ENCODE assay signal across 9 mouse cellular contexts in genomic region chr5:17876637-17877036, GRCm38 (mm10). TPM values are rescaled to one million over a fixed set of nuclear protein-coding genes. Genes with fewer than 3 reads are reported as not detected.
A peak's percentile ranks its signal among the peaks of the same experiment; 100 is the strongest.
DNase-seq lines count a peak whose midpoint lies in the region; ATAC-seq and TF ChIP-seq lines count a peak whose summit lies in the region.
"Had no signal": no experiment of that assay in that cellular context is flagged by ENCODE, and none has a peak within 500 bp of the region (broad histone marks: within the 10 kb centered on the region; RNA-seq: fewer than 3 reads in every experiment).

No protein-coding gene starts in this region.

- H3K9me3 ChIP-seq in kidney, embryonic 15.5 days (replicated peaks) = no peaks in the 10 kb centered on the region
- H3K9me3 ChIP-seq in kidney, postnatal 0 days (replicated peaks; ENCODE audit: low read length) = no peaks in the 10 kb centered on the region
- H3K9me3 ChIP-seq in hindbrain, embryonic 13.5 days = no peaks in the 10 kb centered on the region
- H3K9me3 ChIP-seq: embryonic facial prominence, embryonic 13.5 days; stomach, embryonic 15.5 days had no signal

- 66% methylated on average over 3 of the region's 3 CpGs for WGBS in kidney, embryonic 15.5 days
- 55% methylated on average over 3 of the region's 3 CpGs for WGBS in kidney, postnatal 0 days
- 80% methylated on average over 3 of the region's 3 CpGs for WGBS in hindbrain, embryonic 13.5 days

- no peak overlapping the region for H3K4me2 ChIP-seq in kidney, embryonic 15.5 days
- H3K4me2 ChIP-seq in kidney, postnatal 0 days (ENCODE audit: low read length) = no peak overlapping the region
- H3K4me2 ChIP-seq in hindbrain, embryonic 13.5 days = no peak overlapping the region
- H3K4me2 ChIP-seq: embryonic facial prominence, embryonic 13.5 days; stomach, embryonic 15.5 days had no signal

- ATAC-seq in kidney, embryonic 15.5 days (replicated peaks; ENCODE audit: low FRiP score) = no peak
- ATAC-seq in granulocyte monocyte progenitor cell, adult 5-6 weeks (replicated peaks; ENCODE audit: poor library complexity, severe bottlenecking) = peak; percentile 55
- no peak for ATAC-seq in kidney, postnatal 0 days (replicated peaks; ENCODE audit: low FRiP score, low read depth)
- no peak for ATAC-seq in hindbrain, embryonic 13.5 days (ENCODE audit: low FRiP score)

- no peak for TF ChIP-seq CTCF in kidney, postnatal 0 days (IDR thresholded peaks at IDR 0.05; ENCODE audit: low read depth)

- no peaks in the 10 kb centered on the region for H3K27me3 ChIP-seq in kidney, embryonic 15.5 days
- no peaks in the 10 kb centered on the region for H3K27me3 ChIP-seq in kidney, postnatal 0 days (ENCODE audit: insufficient read depth, low read length)
- no peaks in the 10 kb centered on the region for H3K27me3 ChIP-seq in hindbrain, embryonic 13.5 days
- H3K27me3 ChIP-seq: embryonic facial prominence, embryonic 13.5 days; stomach, embryonic 15.5 days had no signal

- H3K36me3 ChIP-seq in kidney, embryonic 15.5 days = no peaks in the 10 kb centered on the region
- no peaks in the 10 kb centered on the region for H3K36me3 ChIP-seq in kidney, postnatal 0 days (ENCODE audit: insufficient read depth, low read length)
- H3K36me3 ChIP-seq in hindbrain, embryonic 13.5 days = no peaks in the 10 kb centered on the region
- H3K36me3 ChIP-seq: embryonic facial prominence, embryonic 13.5 days; stomach, embryonic 15.5 days had no signal

- H3K27ac ChIP-seq in kidney, embryonic 15.5 days = no peak overlapping the region
- H3K27ac ChIP-seq in kidney, postnatal 0 days = no peak overlapping the region
- H3K27ac ChIP-seq in hindbrain, embryonic 13.5 days = no peak overlapping the region
- H3K27ac ChIP-seq: embryonic facial prominence, embryonic 13.5 days; stomach, embryonic 15.5 days had no signal

- H3K9ac ChIP-seq in kidney, embryonic 15.5 days = no peak overlapping the region
- no peak overlapping the region for H3K9ac ChIP-seq in kidney, postnatal 0 days (ENCODE audit: low read depth, low read length)
- no peak overlapping the region for H3K9ac ChIP-seq in hindbrain, embryonic 13.5 days
- H3K9ac ChIP-seq: embryonic facial prominence, embryonic 13.5 days; stomach, embryonic 15.5 days had no signal

- peak; percentile 80 for DNase-seq in kidney, adult 9 months
- peak; percentile 56 for DNase-seq in kidney, postnatal 0 days (ENCODE audit: low spot score)
- DNase-seq in skeletal muscle tissue, adult 2 months (ENCODE audit: low read depth, low spot score) = peak; percentile 74
- DNase-seq in cerebellum, postnatal 10 days = no peak

- H3K4me1 ChIP-seq in kidney, embryonic 15.5 days = no peaks in the 10 kb centered on the region
- H3K4me1 ChIP-seq in kidney, postnatal 0 days (replicated peaks; ENCODE audit: insufficient read depth, low read length) = no peaks in the 10 kb centered on the region
- H3K4me1 ChIP-seq in hindbrain, embryonic 13.5 days (replicated peaks) = no peaks in the 10 kb centered on the region
- H3K4me1 ChIP-seq: embryonic facial prominence, embryonic 13.5 days; stomach, embryonic 15.5 days had no signal

- H3K4me3 ChIP-seq in kidney, embryonic 15.5 days (replicated peaks) = no peak overlapping the region
- H3K4me3 ChIP-seq in kidney, postnatal 0 days (replicated peaks; ENCODE audit: low read depth, low read length) = no peak overlapping the region
- H3K4me3 ChIP-seq in hindbrain, embryonic 13.5 days = no peak overlapping the region
- H3K4me3 ChIP-seq: embryonic facial prominence, embryonic 13.5 days; stomach, embryonic 15.5 days had no signal

RNA-seq across cellular contexts. Expression of gene Cd36, which starts 12.0 kb away (rescaled TPM):
- polyA plus RNA-seq in kidney, embryonic 15.5 days (2015; fragmentation: Nextera tagmentation; extraction: Ambion mirVana) = 10.1 and 11.2 TPM in 2 replicates
- not detected in 2 replicates for total RNA-seq in granulocyte monocyte progenitor cell, adult 5-6 weeks (2014; fragmentation: Nextera tagmentation)
- total RNA-seq in granulocyte monocyte progenitor cell, adult 5-6 weeks (2017) = not detected in 2 replicates
- polyA plus RNA-seq in kidney, postnatal 0 days (2015; fragmentation: Nextera tagmentation; extraction: Ambion mirVana) = 22.6 and 25.0 TPM in 2 replicates
- polyA plus RNA-seq in hindbrain, embryonic 13.5 days (2015; fragmentation: Nextera tagmentation; extraction: Ambion mirVana) = 5.2 and 5.3 TPM in 2 replicates

Comparison
In these comparisons a context has a peak if more than half of its experiments do, and no peak if none do; other contexts are left out.
1. DNase-seq: peak in kidney, adult 9 months (single experiment), kidney, postnatal 0 days (single experiment) and skeletal muscle tissue, adult 2 months (single experiment); none in cerebellum, postnatal 10 days (0 of 2).